ENCODE assay signal across 2 mouse cellular contexts in genomic region chr10:51397016-51397415, GRCm38 (mm10).
A peak's percentile ranks its signal among the peaks of the same experiment; 100 is the strongest.
DNase-seq lines count a peak whose midpoint lies in the region; TF ChIP-seq lines count a peak whose summit lies in the region.
"Not testable (repeated sequence)": the region's sequence is repeated elsewhere in the genome, so short reads cannot be mapped to it uniquely, and the experiment has no call there.

No protein-coding gene starts in this region.

- not testable (repeated sequence) for TF ChIP-seq EP300 in CH12.LX (IDR thresholded peaks at IDR 0.05; ENCODE audit: low read length)

- not testable (repeated sequence) for H3K36me3 ChIP-seq in CH12.LX (replicated peaks in 1 of 2; ENCODE audit: control insufficient read depth in 1 of 2, insufficient read depth in 1 of 2, low read length in 1 of 2); ES-E14 (ENCODE audit: control insufficient read depth, insufficient read depth, low read length, poor library complexity, severe bottlenecking)

- not testable (repeated sequence) for TF ChIP-seq POLR2A in CH12.LX (IDR thresholded peaks at IDR 0.05; ENCODE audit: low read depth, low read length)

- not testable (repeated sequence) for DNase-seq in CH12.LX (ENCODE audit: extremely low read depth); ES-E14 (ENCODE audit: low read depth, low spot score)

- not testable (repeated sequence) for H3K4me1 ChIP-seq in CH12.LX (ENCODE audit: control insufficient read depth in 1 of 2, insufficient read depth in 2 of 2); ES-E14 (ENCODE audit: control insufficient read depth in 2 of 2, insufficient read depth in 2 of 2, low read length in 2 of 2, poor library complexity in 1 of 2)

- not testable (repeated sequence) for H3K4me2 ChIP-seq in CH12.LX (ENCODE audit: insufficient read depth, low read depth, poor library complexity, severe bottlenecking)

- not testable (repeated sequence) for H3K9me3 ChIP-seq in CH12.LX (replicated peaks; ENCODE audit: low read length); ES-E14 (ENCODE audit: control insufficient read depth, insufficient read depth, low read depth, low read length)

- H3K4me3 ChIP-seq in CH12.LX (replicated peaks in 1 of 3; ENCODE audit: low read depth in 2 of 3, low read length in 2 of 3, poor library complexity in 1 of 3); ES-E14 (ENCODE audit: insufficient read depth in 1 of 2, low read depth in 1 of 2, low read length in 2 of 2, poor library complexity in 1 of 2, severe bottlenecking in 1 of 2): not testable (repeated sequence)

- dilution Hi-C loops in CH12.LX (cut with MboI; ENCODE audit: extremely low pct_ligation_motif_present, extremely low pct_unique_long_range_greater_than_20kb, low sequenced_read_pairs), result not testable (repeated sequence)

- not testable (repeated sequence) for H3K79me2 ChIP-seq in CH12.LX (replicated peaks; ENCODE audit: control insufficient read depth, extremely low read depth, insufficient read depth, poor library complexity, severe bottlenecking)

- TF ChIP-seq RAD21 in CH12.LX (IDR thresholded peaks at IDR 0.05; ENCODE audit: low read depth, low read length), result not testable (repeated sequence)

- H3K27me3 ChIP-seq in CH12.LX (replicated peaks), result not testable (repeated sequence)

- TF ChIP-seq CTCF in CH12.LX (conservative IDR thresholded peaks at IDR 0.05 in 1 of 2, IDR thresholded peaks at IDR 0.05 in 1 of 2; ENCODE audit: low read depth in 2 of 2, low read length in 2 of 2), result not testable (repeated sequence)

- H3K9ac ChIP-seq in CH12.LX (ENCODE audit: insufficient read depth, low read depth); ES-E14 (ENCODE audit: insufficient read depth, low read depth, low read length, poor library complexity, severe bottlenecking): not testable (repeated sequence)

- not testable (repeated sequence) for H3K27ac ChIP-seq in CH12.LX (ENCODE audit: insufficient read depth, low read depth); ES-E14 (ENCODE audit: insufficient read depth, low read depth, low read length, poor library complexity, severe bottlenecking)

- in situ Hi-C loops in CH12.LX (cut with MboI; ENCODE audit: low pct_ligation_motif_present, low pct_unique_long_range_greater_than_20kb, low sequenced_read_pairs); ES-E14 (cut with MboI; ENCODE audit: low sequenced_read_pairs in 2 of 2, unreplicated experiment in 2 of 2): not testable (repeated sequence)

TF ChIP-seq in CH12.LX, 34 proteins besides CTCF, POLR2A, EP300 and RAD21:
- TF ChIP-seq MAFK (IDR thresholded peaks at IDR 0.05; ENCODE audit: insufficient replicate concordance, low read length), result peak; percentile 58; the same call in 1 of the 2 replicates

TF ChIP-seq in ES-E14, 5 proteins besides CTCF, POLR2A, EP300 and RAD21:
- TF ChIP-seq MAFK (IDR thresholded peaks at IDR 0.05; ENCODE audit: insufficient read depth, low read depth, low read length), result peak; percentile 66; the same call in 1 of the 2 replicates
